Mouse (Mus musculus) urinary bladder, postnatal 14 days (tissue): Measurements from ENCODE around the gene Dgkq.

ENCODE experiments used
- DNase-seq: peaks from one replicate; pipeline ENCODE4 v3.0.0; 2021; ENCODE audit warnings: low spot score

Gene Dgkq

DNA sequence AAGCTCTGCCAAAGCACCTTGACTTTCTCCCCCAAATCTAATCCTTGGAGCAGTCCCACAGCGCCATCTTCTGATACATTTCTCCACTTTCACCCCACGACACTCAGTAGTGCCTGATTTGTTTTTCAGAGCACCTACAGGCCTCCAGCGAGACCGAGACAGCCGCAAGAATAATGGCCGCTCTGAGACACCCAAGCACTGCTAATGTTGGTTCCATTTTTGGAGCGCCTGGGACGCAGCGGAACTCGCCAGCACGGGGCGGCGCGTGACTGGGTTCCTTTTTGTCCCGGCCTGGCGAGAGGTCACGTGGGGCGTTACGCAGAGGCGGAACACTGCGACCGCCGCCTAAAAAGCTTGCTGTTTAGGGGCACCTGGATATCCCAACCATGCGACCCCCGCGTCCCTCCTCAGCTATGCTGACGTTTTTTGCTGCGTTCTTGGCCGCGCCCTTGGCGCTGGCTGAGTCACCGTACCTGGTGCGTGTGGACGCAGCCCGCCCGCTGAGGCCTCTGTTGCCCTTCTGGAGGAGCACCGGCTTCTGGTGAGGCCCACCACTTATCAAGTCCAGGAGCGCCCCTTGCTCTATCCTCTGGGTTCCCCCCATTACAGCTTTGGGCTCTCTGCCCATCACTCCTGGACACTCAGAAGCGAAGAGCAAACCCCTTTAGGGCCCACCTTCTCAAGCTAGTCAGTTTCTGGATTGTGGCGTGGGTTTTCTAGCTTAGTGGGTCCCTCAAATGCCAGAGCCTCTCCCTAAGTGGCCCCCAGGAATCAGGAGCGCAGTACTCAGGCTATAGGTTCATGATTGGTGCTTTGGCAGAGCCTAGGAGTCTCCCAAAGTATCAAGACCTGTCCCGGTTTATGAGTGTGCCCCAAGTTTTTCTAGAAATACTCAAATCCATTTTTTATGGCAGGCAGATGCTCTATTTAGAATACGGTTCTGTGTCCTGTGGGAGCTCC is at the start of gene Dgkq:
Gene Dgkq, minus strand, starts transcription at position 696 of the 960 bp plus-strand sequence.
- peak; percentile 86 for DNase-seq

- DNase-seq = no peak
These were observed 48.6 kb upstream of the Dgkq start for GRCm38 (mm10) chr5:108718051-108718450.

DNA sequence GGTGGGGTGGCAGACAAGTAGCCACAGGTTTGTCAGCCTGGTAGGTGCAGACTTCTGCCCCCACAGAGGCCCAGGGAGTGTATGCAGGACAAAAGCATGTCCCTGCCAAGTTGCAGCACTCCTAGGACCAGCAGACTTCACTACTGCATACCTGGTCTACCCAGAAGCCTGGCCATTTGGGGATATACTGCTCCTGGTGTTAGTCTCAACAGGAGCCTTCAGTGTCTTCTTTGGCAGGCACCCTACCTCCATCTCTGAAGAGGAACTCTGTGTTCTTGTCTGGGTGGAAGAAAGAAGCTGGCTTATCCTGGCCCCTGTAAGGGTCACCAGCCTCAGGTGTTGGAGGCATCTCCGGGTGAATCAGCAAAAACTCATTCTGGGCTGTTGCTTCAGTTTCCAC is 46.5 kb upstream of the Dgkq start:
- DNase-seq = no peak

DNA sequence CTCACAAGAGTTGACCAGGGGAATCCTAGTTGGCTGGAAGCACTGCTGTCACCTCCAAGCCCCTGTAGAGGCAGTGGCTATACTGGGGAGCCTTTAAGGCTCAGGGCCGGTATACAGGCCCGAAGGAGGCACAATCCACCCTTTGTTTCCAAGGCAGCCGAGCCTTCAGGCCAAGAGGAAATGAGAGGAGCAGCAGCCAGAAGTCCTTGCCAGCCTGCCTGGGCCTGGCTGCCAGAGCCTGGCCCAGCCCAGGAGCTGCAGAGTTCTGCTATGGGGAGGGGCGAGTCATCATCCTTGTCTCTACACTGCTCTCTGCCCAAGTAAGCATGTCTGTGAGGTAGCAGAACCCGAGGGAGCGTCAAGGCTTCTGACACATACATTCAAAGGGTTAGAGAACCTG is 44.7 kb upstream of the Dgkq start:
- DNase-seq = peak; percentile 24

DNA sequence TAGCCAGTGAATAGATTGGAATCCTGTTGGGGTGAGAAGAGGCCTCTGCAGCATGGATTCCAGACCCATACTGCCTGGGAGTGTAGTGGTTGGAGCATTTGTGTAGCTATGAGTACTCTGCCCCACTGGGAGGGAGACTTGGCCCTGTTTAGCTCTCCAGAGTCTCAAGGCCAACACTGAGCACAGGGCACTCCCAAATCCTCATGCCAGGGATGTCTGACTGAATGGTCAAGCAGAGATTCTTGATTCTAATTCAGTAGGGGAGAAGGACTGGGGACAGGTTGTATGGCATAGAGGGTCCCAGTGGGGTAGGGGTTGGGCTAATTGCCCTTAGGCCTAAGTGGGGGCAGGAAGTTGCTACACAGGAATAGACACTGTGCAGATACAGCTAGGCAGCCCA is 44.2 kb upstream of the Dgkq start:
- no peak for DNase-seq

GRCm38 (mm10) chr5:108713096-108713495 is 43.6 kb upstream of the Dgkq start:
- DNase-seq = no peak

GRCm38 (mm10) chr5:108711968-108712367 is 42.5 kb upstream of the Dgkq start:
- no peak for DNase-seq

- no peak for DNase-seq
These were observed 39.7 kb upstream of the Dgkq start for GRCm38 (mm10) chr5:108708981-108709731.

DNA sequence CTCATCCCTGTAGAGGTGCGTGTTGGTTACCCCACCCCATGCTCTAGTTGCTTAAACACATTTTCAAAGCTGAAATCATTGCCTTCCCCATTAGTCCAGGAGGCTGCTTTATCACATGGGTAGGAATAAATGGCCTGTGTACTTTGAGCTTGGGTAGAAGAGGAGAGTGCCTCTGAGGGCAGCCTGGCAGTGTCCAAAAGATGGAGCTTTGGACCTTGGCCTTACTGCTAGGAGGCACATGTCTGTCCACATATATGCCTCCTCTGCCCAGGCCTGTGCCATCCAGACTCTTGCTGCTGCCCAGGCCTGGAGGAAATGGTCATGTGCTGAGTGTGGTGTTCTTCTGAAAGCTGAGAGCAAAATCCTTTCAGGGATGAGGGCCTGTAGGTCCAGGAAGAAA is 38.9 kb upstream of the Dgkq start:
- DNase-seq = no peak

GRCm38 (mm10) chr5:108707758-108708157 is 38.3 kb upstream of the Dgkq start:
- no peak for DNase-seq

GRCm38 (mm10) chr5:108703754-108704626 is 34.5 kb upstream of the Dgkq start:
- no peak for DNase-seq

- DNase-seq = no peak
These were observed 32.0 kb upstream of the Dgkq start for GRCm38 (mm10) chr5:108701341-108702021.

DNA sequence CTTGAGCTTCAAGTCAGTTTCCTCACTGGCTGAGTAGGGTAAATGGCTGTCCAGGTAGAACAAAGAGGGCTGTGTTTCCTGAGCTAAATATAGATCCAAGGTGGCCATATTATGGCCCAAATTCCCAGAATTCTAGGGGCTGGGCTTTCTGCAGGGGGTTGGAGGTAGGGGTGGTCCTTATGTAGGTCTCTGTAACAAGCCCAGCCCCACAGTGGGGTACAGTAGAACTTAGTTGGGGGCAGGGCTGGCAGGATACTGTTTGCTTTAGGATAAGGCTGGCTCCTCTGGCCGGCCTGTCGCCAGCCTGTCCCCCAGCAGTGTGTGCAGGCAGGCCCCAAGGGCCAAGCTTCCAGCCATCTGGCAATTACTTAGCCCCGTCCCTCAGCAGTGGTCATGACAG is 30.9 kb upstream of the Dgkq start:
- DNase-seq = no peak

GRCm38 (mm10) chr5:108697341-108697753 is 27.9 kb upstream of the Dgkq start:
- DNase-seq = no peak

GRCm38 (mm10) chr5:108696542-108696941 is 27.1 kb upstream of the Dgkq start:
- DNase-seq = no peak

DNA sequence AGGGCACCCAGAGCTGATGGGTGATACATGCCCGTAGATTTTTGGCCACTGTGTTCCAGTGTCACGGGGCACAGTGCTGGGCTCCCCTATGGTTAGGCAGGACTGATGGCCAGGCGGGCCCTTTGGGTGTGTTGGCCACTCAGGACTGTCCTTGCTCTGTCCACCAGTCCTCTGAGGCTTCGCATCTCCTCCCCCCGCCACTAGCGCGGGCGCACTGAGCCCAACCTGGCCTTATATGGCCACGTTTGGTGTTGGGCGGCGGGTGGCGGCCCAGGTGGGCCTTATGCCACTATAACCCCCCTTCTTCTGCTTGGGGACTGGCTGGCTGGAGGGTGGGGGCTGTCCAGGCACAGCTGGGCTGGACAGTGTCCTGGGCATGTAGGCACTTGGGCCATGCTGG is 26.4 kb upstream of the Dgkq start:
- no peak for DNase-seq

DNA sequence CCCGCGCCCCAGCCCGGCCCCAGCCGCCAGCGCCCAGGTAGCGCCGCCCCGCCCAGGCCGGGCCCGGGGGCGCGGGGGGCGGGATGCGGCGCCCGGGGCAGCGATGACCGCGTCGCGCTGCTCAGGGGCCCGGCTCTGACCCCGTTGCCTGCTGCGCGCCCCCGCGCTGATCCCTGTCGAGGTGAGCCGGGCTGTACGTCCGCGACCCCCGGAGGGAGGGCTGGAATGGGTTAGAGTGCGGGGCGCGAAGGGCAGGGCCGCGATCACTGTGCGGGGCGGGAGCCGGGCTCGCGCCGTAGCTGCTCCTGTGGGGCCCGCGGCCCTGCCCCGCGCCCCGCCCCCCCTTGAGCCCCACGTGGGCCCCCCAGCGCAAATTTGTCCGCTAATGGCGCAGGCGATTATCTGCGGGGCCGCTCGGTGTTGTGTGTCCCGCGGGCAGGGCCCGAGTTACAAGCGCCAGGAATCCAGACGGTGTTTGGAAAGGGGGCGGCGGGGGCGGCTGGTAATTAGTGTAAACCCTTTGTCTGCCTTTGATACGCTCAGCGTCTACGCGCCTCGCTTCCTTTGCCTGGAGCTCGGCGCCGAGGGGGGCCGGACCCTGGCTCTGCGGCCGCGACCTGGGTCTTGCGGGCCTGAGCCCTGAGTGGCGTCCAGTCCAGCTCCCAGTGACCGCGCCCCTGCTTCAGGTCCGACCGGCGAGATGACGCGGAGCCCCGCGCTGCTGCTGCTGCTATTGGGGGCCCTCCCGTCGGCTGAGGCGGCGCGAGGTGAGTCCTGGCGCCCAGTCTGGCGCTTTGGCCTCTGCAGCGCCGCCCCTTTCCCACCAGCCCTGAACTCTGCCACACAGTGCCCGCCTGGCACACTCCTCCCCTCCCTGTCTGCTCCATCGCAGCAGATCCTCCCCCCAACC is 25.1 kb upstream of the Dgkq start:
- peak; percentile 41 for DNase-seq

DNA sequence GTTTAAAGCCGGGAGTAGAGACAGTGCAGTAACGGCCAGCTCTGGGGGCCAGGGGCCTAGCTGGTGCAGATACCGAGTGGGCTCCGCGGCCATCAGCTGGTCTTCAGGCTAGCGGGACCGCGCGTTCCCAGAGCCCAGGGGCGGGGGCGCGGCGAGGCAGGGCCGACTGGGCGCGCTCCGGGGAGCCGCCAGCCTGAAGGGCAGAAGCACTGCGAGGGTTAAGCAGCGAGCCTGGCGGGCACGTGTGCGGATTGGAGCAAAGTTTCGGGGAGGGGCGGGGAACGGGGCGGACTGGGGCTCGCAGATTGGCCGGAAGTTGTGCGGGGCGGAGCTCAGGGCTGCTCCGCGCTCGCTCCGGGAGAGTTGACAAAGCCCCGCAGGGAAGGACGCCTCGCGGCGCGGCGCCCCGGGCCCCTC is 24.4 kb upstream of the Dgkq start:
- peak; percentile 88 for DNase-seq

GRCm38 (mm10) chr5:108692271-108692670 is 22.8 kb upstream of the Dgkq start, which contains the start of gene Fgfrl1:
Gene Fgfrl1 (plus strand): TSS chr5:108692382.
- DNase-seq = peak; percentile 71

DNA sequence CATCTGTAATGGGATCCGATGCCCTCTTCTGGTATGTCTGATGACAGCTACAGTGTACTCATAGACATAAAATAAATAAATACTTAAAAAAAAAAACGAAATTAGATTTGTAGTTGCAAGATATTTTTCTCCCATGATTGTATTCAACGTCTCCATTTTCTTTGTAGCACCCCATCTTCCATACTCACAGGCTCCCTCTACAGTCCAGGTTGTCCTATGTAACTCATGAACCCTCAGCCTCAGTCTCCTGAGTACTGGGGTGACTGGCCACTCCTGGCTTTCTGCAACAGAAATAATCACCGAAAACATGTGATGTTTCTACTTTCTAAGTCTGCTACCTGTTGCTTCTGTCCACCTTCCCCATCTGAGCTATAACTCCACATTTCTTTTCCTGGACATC is 21.7 kb upstream of the Dgkq start:
- DNase-seq = no peak
